Mouse (Mus musculus): ENCODE data around the gene Armh2. TPM values are rescaled to one million over a fixed set of nuclear protein-coding genes. Genes with fewer than 3 reads are reported as not detected.

Armh2 gene
- polyA plus RNA-seq, 1 experiment from 2014 or later, result not detected

- no peaks in the 10 kb centered on the region for H3K4me1 ChIP-seq (replicated peaks; ENCODE audit: control insufficient read depth, insufficient read depth, low read length)
- H3K27ac ChIP-seq, result no peak overlapping the region
- DNase-seq (ENCODE audit: low spot score) (no peak), ATAC-seq (ENCODE audit: low FRiP score) (no peak)
- H3K4me2 ChIP-seq (replicated peaks), result no peak overlapping the region
- WGBS, result 95% methylated on average over 8 of the region's 8 CpGs
- no peaks in the 10 kb centered on the region for H3K27me3 ChIP-seq (ENCODE audit: control insufficient read depth, insufficient read depth, low read length)
- no peaks in the 10 kb centered on the region for H3K9me3 ChIP-seq (ENCODE audit: control insufficient read depth, low read length)
- no peak overlapping the region for H3K9ac ChIP-seq
- H3K4me3 ChIP-seq (replicated peaks; ENCODE audit: low read length), result no peak overlapping the region
- H3K36me3 ChIP-seq (replicated peaks; ENCODE audit: control insufficient read depth, insufficient read depth), result no peaks in the 10 kb centered on the region
Observed at GRCm38 (mm10) chr13:24750807-24751206, 9.8 kb downstream of the Armh2 start.

GRCm38 (mm10) chr13:24751396-24751795 is 10.4 kb downstream of the Armh2 start:
- ATAC-seq (ENCODE audit: low FRiP score), result no peak
- Histone ChIP-seq H3K27ac (no peak overlapping the region), H3K9ac (no peak overlapping the region), H3K4me1 (replicated peaks; ENCODE audit: control insufficient read depth, insufficient read depth, low read length) (no peaks in the 10 kb centered on the region), H3K9me3 (ENCODE audit: control insufficient read depth, low read length) (no peaks in the 10 kb centered on the region), H3K4me3 (replicated peaks; ENCODE audit: low read length) (no peak overlapping the region), H3K36me3 (replicated peaks; ENCODE audit: control insufficient read depth, insufficient read depth) (no peaks in the 10 kb centered on the region), H3K27me3 (ENCODE audit: control insufficient read depth, insufficient read depth, low read length) (no peaks in the 10 kb centered on the region), H3K4me2 (replicated peaks) (no peak overlapping the region)
- no peak for DNase-seq (ENCODE audit: low spot score)
- WGBS, result 94% methylated on average over 8 of the region's 8 CpGs

GRCm38 (mm10) chr13:24756756-24757155 is 15.7 kb downstream of the Armh2 start:
- DNase-seq (ENCODE audit: low spot score) (no peak), ATAC-seq (ENCODE audit: low FRiP score) (no peak)
- H3K9me3 ChIP-seq (ENCODE audit: control insufficient read depth, low read length), result no peaks in the 10 kb centered on the region
- peaks cover 5% of the 10 kb centered on the region; the same call in 1 of the 2 replicates for H3K4me1 ChIP-seq (replicated peaks; ENCODE audit: control insufficient read depth, insufficient read depth, low read length)
- no peak overlapping the region for H3K27ac ChIP-seq
- no peak overlapping the region for H3K4me2 ChIP-seq (replicated peaks)
- H3K9ac ChIP-seq, result no peak overlapping the region
- 95% methylated on average over 3 of the region's 3 CpGs for WGBS
- H3K4me3 ChIP-seq (replicated peaks; ENCODE audit: low read length), result no peak overlapping the region
- H3K36me3 ChIP-seq (replicated peaks; ENCODE audit: control insufficient read depth, insufficient read depth), result no peaks in the 10 kb centered on the region
- H3K27me3 ChIP-seq (ENCODE audit: control insufficient read depth, insufficient read depth, low read length), result no peaks in the 10 kb centered on the region

GRCm38 (mm10) chr13:24757820-24758564 is 17.0 kb downstream of the Armh2 start:
- no peak overlapping the region for H3K9ac ChIP-seq
- H3K36me3 ChIP-seq (replicated peaks; ENCODE audit: control insufficient read depth, insufficient read depth), result no peaks in the 10 kb centered on the region
- peaks cover 5% of the 10 kb centered on the region; the same call in 1 of the 2 replicates for H3K4me1 ChIP-seq (replicated peaks; ENCODE audit: control insufficient read depth, insufficient read depth, low read length)
- H3K4me2 ChIP-seq (replicated peaks), result no peak overlapping the region
- ATAC-seq (ENCODE audit: low FRiP score), result no peak
- H3K27me3 ChIP-seq (ENCODE audit: control insufficient read depth, insufficient read depth, low read length), result no peaks in the 10 kb centered on the region
- 80% methylated on average over 12 of the region's 12 CpGs for WGBS
- no peak overlapping the region for H3K4me3 ChIP-seq (replicated peaks; ENCODE audit: low read length)
- DNase-seq (ENCODE audit: low spot score), result no peak
- no peaks in the 10 kb centered on the region for H3K9me3 ChIP-seq (ENCODE audit: control insufficient read depth, low read length)
- H3K27ac ChIP-seq, result no peak overlapping the region

- no peak for ATAC-seq (ENCODE audit: low FRiP score)
- Histone ChIP-seq H3K27me3 (ENCODE audit: control insufficient read depth, insufficient read depth, low read length) (no peaks in the 10 kb centered on the region), H3K9ac (no peak overlapping the region), H3K9me3 (ENCODE audit: control insufficient read depth, low read length) (no peaks in the 10 kb centered on the region), H3K4me1 (replicated peaks; ENCODE audit: control insufficient read depth, insufficient read depth, low read length) (peaks cover 5% of the 10 kb centered on the region; the same call in 1 of the 2 replicates), H3K4me3 (replicated peaks; ENCODE audit: low read length) (no peak overlapping the region), H3K27ac (no peak overlapping the region), H3K4me2 (replicated peaks) (no peak overlapping the region), H3K36me3 (replicated peaks; ENCODE audit: control insufficient read depth, insufficient read depth) (no peaks in the 10 kb centered on the region)
- WGBS, result 93% methylated on average over 10 of the region's 10 CpGs
- no peak for DNase-seq (ENCODE audit: low spot score)
Observed at GRCm38 (mm10) chr13:24759451-24759850, 18.4 kb downstream of the Armh2 start.

GRCm38 (mm10) chr13:24760351-24760870 is 19.4 kb downstream of the Armh2 start:
- no peak for DNase-seq (ENCODE audit: low spot score)
- no peak overlapping the region; the same call in 1 of the 2 replicates for H3K9ac ChIP-seq
- H3K9me3 ChIP-seq (ENCODE audit: control insufficient read depth, low read length), result no peaks in the 10 kb centered on the region
- H3K4me1 ChIP-seq (replicated peaks; ENCODE audit: control insufficient read depth, insufficient read depth, low read length), result peaks cover 5% of the 10 kb centered on the region; the same call in 1 of the 2 replicates
- peak overlapping the region; percentile 57 for H3K4me2 ChIP-seq (replicated peaks)
- WGBS, result 67% methylated on average over 5 of the region's 5 CpGs
- no peak for ATAC-seq (ENCODE audit: low FRiP score)
- no peaks in the 10 kb centered on the region for H3K27me3 ChIP-seq (ENCODE audit: control insufficient read depth, insufficient read depth, low read length)
- H3K4me3 ChIP-seq (replicated peaks; ENCODE audit: low read length), result no peak overlapping the region
- H3K36me3 ChIP-seq (replicated peaks; ENCODE audit: control insufficient read depth, insufficient read depth), result no peaks in the 10 kb centered on the region
- no peak overlapping the region for H3K27ac ChIP-seq

GRCm38 (mm10) chr13:24761083-24761402 is 20.0 kb downstream of the Armh2 start:
- Histone ChIP-seq H3K27me3 (ENCODE audit: control insufficient read depth, insufficient read depth, low read length) (no peaks in the 10 kb centered on the region), H3K36me3 (replicated peaks; ENCODE audit: control insufficient read depth, insufficient read depth) (no peaks in the 10 kb centered on the region), H3K4me1 (replicated peaks; ENCODE audit: control insufficient read depth, insufficient read depth, low read length) (peaks cover 5% of the 10 kb centered on the region; the same call in 1 of the 2 replicates), H3K27ac (no peak overlapping the region), H3K4me2 (replicated peaks) (peak overlapping the region; percentile 57), H3K4me3 (replicated peaks; ENCODE audit: low read length) (peak overlapping the region; percentile 91), H3K9me3 (ENCODE audit: control insufficient read depth, low read length) (no peaks in the 10 kb centered on the region), H3K9ac (peak overlapping the region; percentile 55)
- 12% methylated on average over 10 of the region's 10 CpGs for WGBS
- ATAC-seq (ENCODE audit: low FRiP score) (no peak; the same call in 1 of the 2 replicates), DNase-seq (ENCODE audit: low spot score) (no peak)

- 0 out of 2 replicates have a peak within 1 kb of the TSS, but pooled peaks have one; percentile 39 for H3K27ac ChIP-seq
- H3K4me1 ChIP-seq (replicated peaks; ENCODE audit: control insufficient read depth, insufficient read depth, low read length), result peaks cover 5% of the 10 kb centered on the region; the same call in 1 of the 2 replicates
- H3K27me3 ChIP-seq (ENCODE audit: control insufficient read depth, insufficient read depth, low read length), result no peaks in the 10 kb centered on the region
- under 1% methylated on average over 78 of the region's 79 CpGs for WGBS
- peak within 1 kb of the TSS; percentile 57 for H3K4me2 ChIP-seq (replicated peaks)
- H3K9ac ChIP-seq, result peak within 1 kb of the TSS; percentile 55
- H3K9me3 ChIP-seq (ENCODE audit: control insufficient read depth, low read length), result no peaks in the 10 kb centered on the region
- ATAC-seq (ENCODE audit: low FRiP score) (peak; percentile 96), DNase-seq (ENCODE audit: low spot score) (peak; percentile 82)
- peak within 1 kb of the TSS; percentile 91 for H3K4me3 ChIP-seq (replicated peaks; ENCODE audit: low read length)
- no peaks in the 10 kb centered on the region for H3K36me3 ChIP-seq (replicated peaks; ENCODE audit: control insufficient read depth, insufficient read depth)
Observed at GRCm38 (mm10) chr13:24761403-24762227, 20.6 kb downstream of the Armh2 start, which contains the start of gene Gmnn. Gmnn (minus strand) TSS chr13:24761923.

GRCm38 (mm10) chr13:24762254-24762653 is 21.2 kb downstream of the Armh2 start:
- no peak for DNase-seq (ENCODE audit: low spot score)
- H3K27me3 ChIP-seq (ENCODE audit: control insufficient read depth, insufficient read depth, low read length), result no peaks in the 10 kb centered on the region
- peak overlapping the region; percentile 91 for H3K4me3 ChIP-seq (replicated peaks; ENCODE audit: low read length)
- 0 out of 2 replicates have a peak, but pooled peaks have one; percentile 13 for ATAC-seq (ENCODE audit: low FRiP score)
- peak overlapping the region; percentile 57 for H3K4me2 ChIP-seq (replicated peaks)
- H3K4me1 ChIP-seq (replicated peaks; ENCODE audit: control insufficient read depth, insufficient read depth, low read length), result peaks cover 5% of the 10 kb centered on the region; the same call in 1 of the 2 replicates
- H3K9me3 ChIP-seq (ENCODE audit: control insufficient read depth, low read length), result no peaks in the 10 kb centered on the region
- H3K9ac ChIP-seq, result peak overlapping the region; percentile 55; the same call in 1 of the 2 replicates
- H3K27ac ChIP-seq, result no peak overlapping the region
- WGBS, result 49% methylated on average over 4 of the region's 4 CpGs
- H3K36me3 ChIP-seq (replicated peaks; ENCODE audit: control insufficient read depth, insufficient read depth), result no peaks in the 10 kb centered on the region
